Mouse (Mus musculus): Measurements from ENCODE around the gene Arl6.

DNA sequence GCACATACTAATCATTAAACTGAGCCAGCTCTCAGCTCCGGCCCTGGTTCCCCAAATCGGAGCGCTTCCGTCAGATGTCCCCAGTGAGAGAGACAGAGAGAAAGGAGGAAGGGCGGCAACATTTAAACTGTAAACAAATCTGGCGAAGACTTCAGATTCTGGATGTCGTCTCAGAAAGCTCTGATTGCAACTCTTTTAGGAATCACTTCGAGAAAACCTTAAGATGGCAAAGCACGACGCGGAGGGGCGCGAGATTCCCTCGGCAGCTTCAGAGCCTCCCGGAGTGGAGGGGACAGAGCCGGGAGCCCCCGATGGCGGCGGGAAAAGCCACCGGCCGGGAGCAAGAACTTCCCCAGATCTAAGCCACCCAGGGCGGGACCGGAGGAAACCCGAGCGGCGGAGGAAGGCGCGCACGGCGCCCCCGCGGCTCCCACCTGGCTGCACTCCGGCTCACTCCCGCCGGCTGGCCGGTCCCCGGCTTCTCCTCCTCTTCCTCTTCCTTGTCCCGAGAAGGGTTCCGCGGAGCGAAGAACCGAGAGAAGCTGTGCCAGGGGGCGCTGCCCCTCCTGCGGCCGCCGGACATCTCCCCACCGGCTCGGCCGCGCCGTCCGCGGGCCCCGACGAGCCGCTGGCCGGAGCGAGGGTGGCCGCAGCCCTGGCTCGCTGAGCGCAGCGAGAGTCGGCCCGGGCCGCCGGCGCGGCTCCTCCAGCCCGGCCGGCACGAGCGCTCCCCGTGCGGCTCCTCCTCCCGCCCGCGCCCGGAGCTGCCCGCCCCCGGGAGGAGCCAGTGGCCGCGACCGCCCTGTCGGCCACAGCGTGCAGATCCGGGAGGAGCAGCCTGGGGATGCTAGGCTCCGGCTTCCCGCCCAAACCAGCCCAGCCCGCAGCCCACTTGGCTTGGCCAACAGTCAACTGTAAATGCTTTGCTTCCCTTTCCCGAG, 38.6 kb downstream of the Arl6 start, which contains the start of gene Crybg3:
- TF ChIP-seq CTCF (IDR thresholded peaks at IDR 0.05; ENCODE audit: borderline replicate concordance, extremely low read depth, insufficient read depth, insufficient read length) (peak; percentile 12; the same call in 1 of the 2 replicates), POLR2A (IDR thresholded peaks at IDR 0.05; ENCODE audit: borderline replicate concordance, extremely low read depth, insufficient read depth, insufficient read length, poor library complexity, severe bottlenecking) (peak; percentile 51; the same call in 1 of the 2 replicates)

Data from brain, embryonic 14.5 days (tissue).